Mouse (Mus musculus): ENCODE measurements around the gene Pigx.

The Pigx gene

DNA sequence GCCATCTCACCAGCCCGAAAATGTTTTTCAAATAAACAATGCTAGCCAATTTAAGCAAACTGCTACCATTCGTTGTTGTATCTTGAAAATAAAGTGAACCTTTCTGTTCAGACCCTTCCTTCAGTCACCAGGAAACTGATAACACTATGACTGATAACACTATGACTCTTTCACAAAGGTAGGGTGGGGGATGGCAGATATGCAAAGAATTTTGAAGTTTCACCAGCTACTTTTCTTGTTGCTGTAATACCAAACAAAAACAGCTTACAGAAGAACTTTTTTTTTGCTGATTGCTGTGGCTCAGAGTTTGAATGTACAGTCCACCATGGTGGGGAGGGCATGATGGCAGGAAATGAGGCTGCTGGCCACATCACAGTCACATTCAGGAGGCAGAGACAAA lies 37.3 kb downstream of the Pigx start:
- no peak for DNase-seq (ENCODE audit: low spot score in 2 of 2)

DNA sequence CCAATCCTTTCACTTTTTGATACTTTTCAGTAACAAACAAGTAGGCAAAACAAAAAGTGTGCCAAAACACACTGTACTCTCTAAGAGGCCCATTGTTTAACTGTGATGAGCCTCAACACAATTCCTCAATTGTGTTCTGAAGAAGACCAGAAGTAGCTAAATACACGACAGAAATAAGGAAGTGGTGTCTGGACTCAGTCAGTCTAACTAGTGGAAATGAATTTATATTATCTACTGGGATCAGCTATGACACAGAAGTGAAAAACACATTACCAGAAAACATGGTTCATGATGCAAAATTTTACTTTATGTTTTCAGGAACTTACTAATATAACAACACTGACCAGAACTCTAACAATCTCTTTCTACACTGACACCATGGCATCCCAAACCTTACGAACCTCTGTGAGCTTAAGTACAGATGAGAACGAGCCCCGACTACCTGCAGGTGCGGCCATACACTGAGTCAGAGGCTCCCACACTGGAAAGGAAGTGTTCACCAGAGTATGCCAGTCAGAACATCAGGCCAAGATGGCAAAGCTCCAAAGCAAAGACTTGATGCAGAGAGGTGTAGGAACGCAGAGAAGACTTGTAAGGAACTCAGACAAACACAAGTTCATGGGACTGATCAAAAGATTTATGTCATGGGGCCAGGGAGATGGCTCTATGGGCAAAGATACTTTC lies 39.6 kb downstream of the Pigx start:
- DNase-seq (ENCODE audit: low spot score in 2 of 2) = no peak

DNA sequence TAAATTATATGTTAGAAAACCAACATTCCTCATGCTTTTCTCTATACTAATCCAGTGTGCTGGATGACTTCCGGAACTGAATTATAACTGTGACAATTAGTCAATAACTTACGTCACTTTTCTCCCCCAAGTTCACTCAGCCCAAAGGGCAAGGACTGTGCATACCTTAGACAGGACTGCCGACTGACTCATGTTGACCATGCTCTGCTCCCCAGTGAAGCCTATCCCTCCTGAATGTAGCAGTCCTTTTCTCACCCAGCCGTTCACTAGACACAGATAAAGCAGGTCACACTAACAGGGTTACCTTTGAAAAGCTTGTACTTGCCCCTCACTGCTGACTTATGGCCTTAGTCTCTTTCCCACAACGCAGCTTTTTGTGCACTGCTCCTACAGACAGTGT lies 40.7 kb downstream of the Pigx start:
- no peak for DNase-seq (ENCODE audit: low spot score in 2 of 2)

DNA sequence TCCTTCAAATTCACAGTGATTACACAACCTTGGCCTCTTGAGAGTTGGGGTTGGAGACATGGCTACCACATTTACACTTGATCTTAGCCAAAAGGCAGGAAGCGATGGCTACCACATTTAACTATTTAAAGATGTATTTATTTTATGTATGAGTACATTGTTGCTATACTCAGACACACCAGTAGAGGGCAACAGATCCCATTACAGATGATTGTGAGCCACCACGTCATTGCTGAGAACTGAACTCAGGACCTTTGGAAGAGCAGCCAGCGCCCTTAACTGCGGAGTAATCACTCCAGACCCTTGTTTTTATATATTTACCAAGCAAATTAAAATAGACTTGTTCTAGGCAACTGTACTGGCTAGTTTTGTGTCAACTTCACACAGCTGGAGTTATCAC lies 57.2 kb downstream of the Pigx start:
- no peak for DNase-seq (ENCODE audit: low spot score in 2 of 2)
